Mouse (Mus musculus): Measurements from ENCODE around the gene Pik3cg.

- no peak for TF ChIP-seq CTCF (IDR thresholded peaks at IDR 0.05; ENCODE audit: low read depth)
- TF ChIP-seq EP300 (IDR thresholded peaks at IDR 0.05; ENCODE audit: low read depth), result no peak
Measured at GRCm38 (mm10) chr12:32220387-32220786, 11.9 kb upstream of the Pik3cg start.
